Mouse (Mus musculus) left cerebral cortex, postnatal 36 days (tissue): ENCODE results near the gene Dok3. TPM values are rescaled to one million over a fixed set of nuclear protein-coding genes. Genes with fewer than 3 reads are reported as not detected.

Source experiments
- DNase-seq, 2 experiments: peaks; one replicate each; pipeline ENCODE4 v3.0.0; 2021 to 2022; ENCODE audit warnings: low spot score in 2 of 2, mixed read lengths in 1 of 2
- intact Hi-C: fragments of 180-260 bp; cut with DNase I; formaldehyde crosslinking; loops from one replicate; pipeline ENCODE4 v1.15.1; 2025
- total RNA-seq, 2 experiments: library from RNA; stranded (reverse); gene quantifications; 2 replicates each; pipeline ENCODE4 v1.2.3; 2021

The Dok3 gene
- total RNA-seq, 2 experiments from 2014 or later: 5.5 to 14.0 TPM

DNA sequence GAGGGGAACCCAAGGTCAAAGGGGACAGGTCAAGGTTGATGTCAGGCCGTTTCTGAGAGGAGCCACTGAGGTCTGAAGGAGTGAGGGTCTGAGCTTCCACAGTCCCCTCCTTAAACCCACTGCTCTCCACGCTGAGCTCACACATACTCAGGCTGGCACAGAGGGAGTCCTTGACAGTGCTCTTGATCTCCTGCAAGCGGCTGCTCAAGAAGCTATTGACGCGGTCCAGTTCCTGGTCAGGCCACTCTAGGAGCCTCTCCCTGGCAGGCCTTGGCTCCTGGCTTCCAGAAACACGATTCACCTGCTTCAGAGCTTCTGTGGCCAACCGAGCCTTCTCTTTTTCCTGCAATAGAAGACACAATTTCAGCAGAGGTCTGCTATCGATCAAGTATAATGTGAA lies 14.4 kb upstream of the Dok3 start:
- DNase-seq: no peak
- intact Hi-C loops: no loop called here

- no peak for DNase-seq
- intact Hi-C loops: no loop called here
Measured at GRCm38 (mm10) chr13:55542891-55543290, 13.8 kb upstream of the Dok3 start.

DNA sequence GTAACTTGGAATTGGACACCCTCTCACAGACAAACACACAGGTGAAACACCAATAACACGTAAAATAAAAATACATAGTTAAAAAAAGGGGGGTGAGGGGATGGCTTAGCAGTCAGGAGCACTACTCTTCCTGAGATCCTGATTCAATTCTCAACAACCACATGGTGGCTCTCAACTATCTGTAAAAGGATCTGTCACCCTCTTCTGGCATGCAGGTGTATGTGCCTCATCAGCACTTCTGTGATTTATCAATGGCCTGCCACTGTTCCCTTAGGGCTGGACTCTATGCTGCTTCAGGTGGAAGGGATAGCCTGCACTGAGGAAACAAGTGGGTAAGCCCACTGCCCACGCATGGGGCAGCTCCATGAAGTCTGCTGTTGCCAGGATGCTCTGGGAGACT lies 11.8 kb upstream of the Dok3 start:
- no peak for DNase-seq

DNA sequence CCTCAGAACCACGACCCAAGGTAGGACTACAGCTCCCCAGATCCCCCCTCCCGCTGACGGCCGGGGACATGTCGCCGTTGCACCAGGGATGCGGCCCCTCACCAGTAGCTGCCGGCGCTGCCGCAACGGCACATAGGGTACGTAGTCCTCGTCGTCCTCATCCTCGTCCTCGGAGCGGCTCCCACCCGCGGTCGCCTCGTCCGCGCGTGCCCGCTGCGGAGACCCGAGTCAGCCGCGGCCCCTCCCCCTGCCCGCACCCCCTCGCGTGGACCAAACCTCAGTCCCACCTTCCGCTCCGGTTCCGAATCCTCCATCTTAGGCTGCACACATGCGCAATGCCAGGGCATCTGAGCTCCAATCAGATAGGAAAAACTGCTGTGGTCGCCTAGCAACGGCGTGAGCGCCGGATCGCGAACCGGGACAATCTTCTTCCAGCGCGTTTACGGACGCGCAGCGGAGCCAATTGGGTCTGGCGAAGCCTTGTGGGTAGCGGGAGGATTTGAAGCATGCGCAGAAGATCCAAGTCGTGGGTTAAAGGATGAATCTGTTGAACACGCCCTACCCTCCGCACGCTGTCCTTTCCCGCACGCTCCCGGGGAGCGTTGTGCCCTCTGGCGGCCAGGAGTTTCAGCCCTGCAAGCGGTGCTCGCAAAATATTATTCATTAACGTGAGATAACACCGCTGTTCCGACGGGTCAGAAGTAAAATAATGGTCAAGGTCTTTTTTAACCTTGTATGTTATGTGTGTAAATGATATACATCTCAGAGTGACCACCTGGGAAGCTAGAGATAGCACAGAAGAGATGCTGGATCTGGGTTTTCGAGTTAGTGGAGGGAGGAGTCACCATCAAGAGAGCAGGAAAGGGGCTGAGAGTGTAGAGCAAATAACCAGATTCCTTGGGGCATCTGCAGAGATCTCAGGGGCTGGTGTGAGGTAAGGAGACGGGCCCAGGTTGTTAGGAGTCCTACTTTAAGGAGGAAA lies 7.4 kb upstream of the Dok3 start, which contains the start of gene Ddx41:
TSS of gene Ddx41 (minus strand) at position 465 of the 982 bp plus-strand sequence.
- DNase-seq: peak; percentile 100
- intact Hi-C loops: loop anchor here (5.0 kb wide), 1 partner anchor 114 kb away; no protein-coding TSS in a partner anchor

More for the DNA sequence above, 11.8 kb upstream of the Dok3 start:
- intact Hi-C loops: no loop called here

- no peak for DNase-seq
- intact Hi-C loops: loop anchor here (5.0 kb wide), 1 partner anchor 113 kb away; no protein-coding TSS in a partner anchor
Measured at GRCm38 (mm10) chr13:55535796-55536193, 6.7 kb upstream of the Dok3 start.

DNA sequence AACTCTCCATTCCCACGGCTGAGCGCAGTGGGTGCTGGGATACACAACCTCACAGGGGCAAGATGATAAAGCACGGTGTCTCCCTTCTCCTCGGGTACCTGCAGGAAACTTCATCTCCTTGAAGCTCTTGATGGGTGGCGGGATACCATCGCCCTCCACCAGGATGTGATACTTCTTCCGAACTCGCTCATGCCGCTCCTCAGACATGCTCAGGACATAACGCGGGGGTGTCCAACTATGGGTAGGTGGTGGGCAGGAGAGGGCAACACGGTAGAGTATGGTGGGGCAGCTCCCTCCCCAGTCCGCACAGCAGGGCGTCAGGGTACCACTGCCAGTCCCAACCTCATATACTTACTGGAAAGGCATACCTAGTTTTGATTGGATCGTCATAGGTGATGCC lies 6.1 kb upstream of the Dok3 start:
- no peak for DNase-seq
- intact Hi-C loops: loop anchor here (5.0 kb wide), 1 partner anchor 113 kb away; no protein-coding TSS in a partner anchor

DNA sequence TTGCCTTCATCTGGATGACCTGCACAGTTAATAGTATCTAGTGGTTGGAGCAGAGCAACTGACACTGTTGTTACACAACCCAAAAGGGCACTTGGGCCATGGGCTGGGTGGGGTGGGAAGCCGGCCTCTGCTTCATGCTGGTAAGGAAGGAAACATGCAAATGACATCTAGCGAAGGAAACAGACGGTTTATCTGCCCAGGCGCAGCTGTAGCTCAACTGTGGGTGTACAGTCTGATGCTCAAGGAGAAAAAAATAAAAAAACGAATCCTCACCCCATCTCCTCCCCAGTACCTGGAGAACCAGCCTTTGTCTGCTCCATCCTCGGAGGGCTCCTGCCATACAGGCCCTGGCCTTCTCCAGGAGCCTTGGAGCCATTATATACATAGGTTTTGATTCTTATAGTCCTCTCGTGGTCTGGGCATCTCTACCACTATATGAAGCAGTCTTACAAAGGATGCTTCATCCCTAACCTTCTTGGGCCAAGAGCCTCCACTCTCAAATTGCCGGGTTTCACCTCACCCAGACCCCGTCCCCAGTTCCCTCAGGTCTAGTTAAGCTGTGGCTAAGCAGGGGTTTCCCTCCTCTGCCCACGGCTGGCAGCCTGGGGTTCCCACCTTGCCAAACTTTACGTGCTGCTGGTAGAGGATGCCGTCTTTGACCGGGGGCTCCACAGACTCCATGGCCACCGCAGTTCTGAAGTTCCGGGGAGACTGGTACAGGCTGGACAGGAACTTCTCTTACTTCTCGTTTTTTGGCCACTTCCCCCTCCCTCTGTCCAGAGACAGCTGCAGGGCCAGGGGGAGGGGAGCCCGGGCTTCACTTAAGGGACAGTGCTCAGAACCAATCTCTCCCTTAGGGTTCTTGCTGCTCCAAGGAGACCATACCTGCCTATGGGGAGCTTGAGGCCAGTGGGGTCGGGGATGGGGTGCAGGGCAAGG lies 993 bp downstream of the Dok3 start:
- no peak for DNase-seq

GRCm38 (mm10) chr13:55527212-55527611 lies 1.9 kb downstream of the Dok3 start:
- intact Hi-C loops: no loop called here
- DNase-seq: no peak

More for the DNA sequence above, 993 bp downstream of the Dok3 start:
- intact Hi-C loops: no loop called here

GRCm38 (mm10) chr13:55525733-55526553 lies 3.2 kb downstream of the Dok3 start:
- intact Hi-C loops: no loop called here
- no peak for DNase-seq

DNA sequence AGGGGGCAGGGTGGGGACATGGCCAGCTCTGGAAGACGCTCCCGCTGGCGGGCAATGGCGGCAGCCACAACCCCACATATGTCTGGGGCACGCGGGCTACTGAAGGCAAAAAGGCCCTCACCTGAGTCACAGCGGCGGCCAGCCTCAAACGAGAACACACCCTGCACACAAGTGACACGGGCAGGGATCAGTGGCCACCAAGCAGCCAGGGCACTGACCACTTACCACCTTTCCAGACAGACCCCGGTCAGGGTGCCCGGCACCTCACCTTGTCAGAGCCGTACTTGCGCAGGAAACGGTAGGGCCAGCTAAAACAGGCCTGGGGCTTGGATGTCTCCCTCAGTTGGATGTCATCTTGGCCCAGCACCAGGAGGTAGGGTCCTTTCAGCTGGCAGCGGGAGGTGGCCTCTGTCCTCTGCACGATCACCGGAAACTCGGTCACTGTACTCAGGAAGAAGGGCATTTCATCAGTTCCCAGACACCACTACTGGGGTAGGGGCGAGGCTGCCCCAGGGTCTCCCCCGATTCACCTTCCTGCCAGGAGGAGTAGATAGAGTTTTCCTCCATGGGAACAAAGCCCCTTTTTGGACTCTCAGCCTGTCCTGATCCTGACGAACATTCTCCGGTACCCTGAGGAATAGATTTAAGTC lies 5.0 kb downstream of the Dok3 start:
- intact Hi-C loops: no loop called here
- DNase-seq: no peak

GRCm38 (mm10) chr13:55523278-55523677 lies 5.8 kb downstream of the Dok3 start:
- intact Hi-C loops: no loop called here
- no peak for DNase-seq

DNA sequence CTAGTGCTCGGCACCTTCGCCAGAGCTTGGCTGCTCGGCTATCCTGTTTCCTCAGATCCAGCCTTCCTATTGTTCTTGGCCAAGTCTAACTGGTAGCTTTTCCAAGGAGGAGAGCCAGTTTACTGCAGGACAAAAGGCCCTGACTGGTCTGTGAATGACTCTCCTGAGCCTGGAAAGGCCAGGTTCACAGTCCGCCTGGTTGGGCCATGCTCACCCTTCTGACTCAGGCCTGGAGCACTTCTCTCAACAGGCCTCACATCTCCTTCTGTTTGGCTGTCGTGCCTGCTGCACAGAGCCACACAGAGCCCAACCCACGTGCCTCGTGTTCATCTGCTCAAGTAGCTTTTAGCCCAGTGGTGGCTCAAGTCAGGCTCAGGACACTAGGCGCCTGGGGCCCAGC lies 6.4 kb downstream of the Dok3 start:
- intact Hi-C loops: no loop called here
- no peak for DNase-seq

- no peak for DNase-seq
- intact Hi-C loops: no loop called here
Measured at GRCm38 (mm10) chr13:55519606-55520005, 9.5 kb downstream of the Dok3 start.

DNA sequence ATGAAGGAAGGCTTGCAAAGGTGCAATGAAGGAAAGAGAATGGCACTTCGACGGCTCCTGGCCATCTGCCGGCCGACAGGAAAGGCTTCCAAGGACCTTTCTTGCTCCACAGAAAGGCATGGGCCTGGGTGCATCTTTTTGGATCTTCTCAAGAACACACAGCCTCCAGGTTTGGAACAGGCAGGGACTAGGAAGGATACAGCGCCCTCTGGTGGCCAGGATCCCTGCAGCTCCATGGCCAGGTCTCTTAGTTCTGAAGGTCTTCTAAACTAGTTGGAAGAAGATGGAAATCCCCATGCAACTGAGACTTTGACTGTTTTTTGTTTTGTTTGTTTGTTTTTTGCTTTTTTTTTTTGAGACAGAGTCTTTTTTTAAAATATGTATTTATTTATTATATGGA lies 12.1 kb downstream of the Dok3 start:
- intact Hi-C loops: loop anchor here (2.0 kb wide), 1 partner anchor 44 kb away; no protein-coding TSS in a partner anchor
- DNase-seq: peak; percentile 85 to 88

GRCm38 (mm10) chr13:55513828-55514227 lies 15.3 kb downstream of the Dok3 start:
- no peak for DNase-seq
- intact Hi-C loops: loop anchor here (2.0 kb wide), 2 partner anchors 31 to 109 kb away; no protein-coding TSS in a partner anchor

- DNase-seq: peak; percentile 89 to 90
- intact Hi-C loops: loop anchor here (2.0 kb wide), 2 partner anchors 30 to 108 kb away; no protein-coding TSS in a partner anchor
Measured at GRCm38 (mm10) chr13:55513111-55513748, 15.9 kb downstream of the Dok3 start, which contains the start of gene Pdlim7. Gene Pdlim7, minus strand, starts transcription at chr13:55513676.

- intact Hi-C loops: loop anchor here (2.0 kb wide), 2 partner anchors 30 to 108 kb away; no protein-coding TSS in a partner anchor
- peak in 1 of 2 experiments; percentile 43 for DNase-seq
Measured at GRCm38 (mm10) chr13:55512379-55513031, 16.6 kb downstream of the Dok3 start.
